Mouse (Mus musculus): ENCODE results near the gene Coa3. TPM values are rescaled to one million over a fixed set of nuclear protein-coding genes. Genes with fewer than 3 reads are reported as not detected.
"Not testable (repeated sequence)": the region's sequence is repeated elsewhere in the genome, so short reads cannot be mapped to it uniquely, and the experiment has no call there.

Coa3 gene
- polyA plus RNA-seq (2012; rRNA removed), result 540 and 572 TPM in 2 replicates

- Histone ChIP-seq H3K4me1 (ENCODE audit: control insufficient read depth, insufficient read depth, low read length) (peaks cover 27% of the 10 kb centered on the region), H3K27me3 (replicated peaks; ENCODE audit: control insufficient read depth, insufficient read depth, low read length) (no peaks in the 10 kb centered on the region), H3K4me3 (ENCODE audit: insufficient read depth, low read depth, low read length) (peak within 1 kb of the TSS; percentile 77), H3K27ac (ENCODE audit: insufficient read depth, low read depth, low read length) (peak within 1 kb of the TSS; percentile 89), H3K36me3 (ENCODE audit: control insufficient read depth, insufficient read depth, low read length) (no peaks in the 10 kb centered on the region; the same call in 1 of the 2 replicates)
- WGBS, result 5% methylated on average over 45 of the region's 45 CpGs
- DNase-seq, result peak; percentile 95
- TF ChIP-seq POLR2A (IDR thresholded peaks at IDR 0.05; ENCODE audit: low read depth, low read length) (peak; percentile 79), CTCF (conservative IDR thresholded peaks at IDR 0.05; ENCODE audit: insufficient read depth, insufficient read length, low read depth, low read length) (no peak)
Measured at GRCm38 (mm10) chr11:101278223-101279192, at the start of gene Coa3, which contains the start of gene Cntd1. Gene Coa3 (minus strand): TSS chr11:101279114. Gene Cntd1 (plus strand): TSS chr11:101279012.

GRCm38 (mm10) chr11:101327311-101327710 is 48.4 kb upstream of the Coa3 start:
- Histone ChIP-seq H3K27me3 (replicated peaks; ENCODE audit: control insufficient read depth, insufficient read depth, low read length) (no peaks in the 10 kb centered on the region), H3K27ac (ENCODE audit: insufficient read depth, low read depth, low read length) (no peak overlapping the region), H3K4me1 (ENCODE audit: control insufficient read depth, insufficient read depth, low read length) (no peaks in the 10 kb centered on the region), H3K36me3 (ENCODE audit: control insufficient read depth, insufficient read depth, low read length) (peaks cover 3% of the 10 kb centered on the region; the same call in 1 of the 2 replicates), H3K4me3 (ENCODE audit: insufficient read depth, low read depth, low read length) (no peak overlapping the region)
- TF ChIP-seq CTCF (conservative IDR thresholded peaks at IDR 0.05; ENCODE audit: insufficient read depth, insufficient read length, low read depth, low read length) (no peak), POLR2A (IDR thresholded peaks at IDR 0.05; ENCODE audit: low read depth, low read length) (no peak)
- WGBS, result 30% methylated on average over 3 of the region's 3 CpGs
- DNase-seq, result peak; percentile 35

- WGBS, result 88% methylated on average over 11 of the region's 11 CpGs
- no peak for DNase-seq
Measured at GRCm38 (mm10) chr11:101326147-101326546, 47.2 kb upstream of the Coa3 start.

GRCm38 (mm10) chr11:101325201-101325600 is 46.3 kb upstream of the Coa3 start:
- H3K4me1 ChIP-seq (ENCODE audit: control insufficient read depth, insufficient read depth, low read length); H3K27me3 ChIP-seq (replicated peaks; ENCODE audit: control insufficient read depth, insufficient read depth, low read length); DNase-seq; H3K36me3 ChIP-seq (ENCODE audit: control insufficient read depth, insufficient read depth, low read length); H3K27ac ChIP-seq (ENCODE audit: insufficient read depth, low read depth, low read length); H3K4me3 ChIP-seq (ENCODE audit: insufficient read depth, low read depth, low read length): not testable (repeated sequence)
- WGBS, result 95% methylated on average over 11 of the region's 11 CpGs

More at GRCm38 (mm10) chr11:101326147-101326546, 47.2 kb upstream of the Coa3 start:
- no peak overlapping the region for H3K4me3 ChIP-seq (ENCODE audit: insufficient read depth, low read depth, low read length)
- no peaks in the 10 kb centered on the region for H3K4me1 ChIP-seq (ENCODE audit: control insufficient read depth, insufficient read depth, low read length)
- H3K27me3 ChIP-seq (replicated peaks; ENCODE audit: control insufficient read depth, insufficient read depth, low read length), result no peaks in the 10 kb centered on the region
- H3K27ac ChIP-seq (ENCODE audit: insufficient read depth, low read depth, low read length), result no peak overlapping the region
- peaks cover 3% of the 10 kb centered on the region for H3K36me3 ChIP-seq (ENCODE audit: control insufficient read depth, insufficient read depth, low read length)
- TF ChIP-seq CTCF (conservative IDR thresholded peaks at IDR 0.05; ENCODE audit: insufficient read depth, insufficient read length, low read depth, low read length) (no peak), POLR2A (IDR thresholded peaks at IDR 0.05; ENCODE audit: low read depth, low read length) (no peak)

- Histone ChIP-seq H3K27ac (ENCODE audit: insufficient read depth, low read depth, low read length) (no peak within 1 kb of the TSS), H3K4me1 (ENCODE audit: control insufficient read depth, insufficient read depth, low read length) (no peaks in the 10 kb centered on the region), H3K4me3 (ENCODE audit: insufficient read depth, low read depth, low read length) (no peak within 1 kb of the TSS), H3K36me3 (ENCODE audit: control insufficient read depth, insufficient read depth, low read length) (peaks cover 7% of the 10 kb centered on the region), H3K27me3 (replicated peaks; ENCODE audit: control insufficient read depth, insufficient read depth, low read length) (no peaks in the 10 kb centered on the region)
- DNase-seq, result no peak
- no peak for TF ChIP-seq POLR2A (IDR thresholded peaks at IDR 0.05; ENCODE audit: low read depth, low read length)
- no peak for TF ChIP-seq CTCF (conservative IDR thresholded peaks at IDR 0.05; ENCODE audit: insufficient read depth, insufficient read length, low read depth, low read length)
- 69% methylated on average over 5 of the region's 5 CpGs for WGBS
Measured at GRCm38 (mm10) chr11:101324763-101325162, 45.8 kb upstream of the Coa3 start, which contains the start of gene Aoc2. Gene Aoc2 (plus strand): TSS chr11:101325063.

- no peaks in the 10 kb centered on the region for H3K27me3 ChIP-seq (replicated peaks; ENCODE audit: control insufficient read depth, insufficient read depth, low read length)
- no peak overlapping the region for H3K4me3 ChIP-seq (ENCODE audit: insufficient read depth, low read depth, low read length)
- H3K4me1 ChIP-seq (ENCODE audit: control insufficient read depth, insufficient read depth, low read length), result no peaks in the 10 kb centered on the region
- H3K36me3 ChIP-seq (ENCODE audit: control insufficient read depth, insufficient read depth, low read length), result peaks cover 11% of the 10 kb centered on the region
- TF ChIP-seq POLR2A (IDR thresholded peaks at IDR 0.05; ENCODE audit: low read depth, low read length), result no peak
- TF ChIP-seq CTCF (conservative IDR thresholded peaks at IDR 0.05; ENCODE audit: insufficient read depth, insufficient read length, low read depth, low read length), result peak; percentile 99
- no peak overlapping the region for H3K27ac ChIP-seq (ENCODE audit: insufficient read depth, low read depth, low read length)
- 4% methylated on average over 4 of the region's 4 CpGs for WGBS
- DNase-seq, result peak; percentile 86
Measured at GRCm38 (mm10) chr11:101323609-101324008, 44.7 kb upstream of the Coa3 start.

- Histone ChIP-seq H3K27ac (ENCODE audit: insufficient read depth, low read depth, low read length) (0 out of 2 replicates have a peak overlapping the region, but pooled peaks have one; percentile 9), H3K36me3 (ENCODE audit: control insufficient read depth, insufficient read depth, low read length) (peaks cover 8% of the 10 kb centered on the region), H3K4me1 (ENCODE audit: control insufficient read depth, insufficient read depth, low read length) (no peaks in the 10 kb centered on the region; the same call in 1 of the 2 replicates), H3K4me3 (ENCODE audit: insufficient read depth, low read depth, low read length) (peak overlapping the region; percentile 88), H3K27me3 (replicated peaks; ENCODE audit: control insufficient read depth, insufficient read depth, low read length) (no peaks in the 10 kb centered on the region)
- under 1% methylated on average over 17 of the region's 17 CpGs for WGBS
- TF ChIP-seq CTCF (conservative IDR thresholded peaks at IDR 0.05; ENCODE audit: insufficient read depth, insufficient read length, low read depth, low read length), result no peak
- no peak for TF ChIP-seq POLR2A (IDR thresholded peaks at IDR 0.05; ENCODE audit: low read depth, low read length)
- DNase-seq, result no peak
Measured at GRCm38 (mm10) chr11:101316501-101316917, 37.6 kb upstream of the Coa3 start.
